Mouse (Mus musculus) right cerebral cortex, adult 2 months (tissue): ENCODE measurements around the gene Cfap74.

Experiments used
- DNase-seq, 2 experiments: peaks; one replicate each; pipeline ENCODE4 v3.0.0; 2021 to 2022; ENCODE audit warnings: low spot score in 2 of 2

Cfap74 gene

GRCm38 (mm10) chr4:155409058-155409776 is at the start of gene Cfap74:
TSS of gene Cfap74 (plus strand) at chr4:155409190.
- peak; percentile 90 to 91 for DNase-seq

GRCm38 (mm10) chr4:155359560-155360464 is 49.2 kb upstream of the Cfap74 start:
- no peak for DNase-seq

GRCm38 (mm10) chr4:155360856-155361255 is 48.1 kb upstream of the Cfap74 start:
- no peak for DNase-seq

- DNase-seq: peak; percentile 44 to 59
These were observed 47.6 kb upstream of the Cfap74 start, which contains the start of gene Prkcz for GRCm38 (mm10) chr4:155361303-155361791. TSS of gene Prkcz (minus strand) at chr4:155361361.

DNA sequence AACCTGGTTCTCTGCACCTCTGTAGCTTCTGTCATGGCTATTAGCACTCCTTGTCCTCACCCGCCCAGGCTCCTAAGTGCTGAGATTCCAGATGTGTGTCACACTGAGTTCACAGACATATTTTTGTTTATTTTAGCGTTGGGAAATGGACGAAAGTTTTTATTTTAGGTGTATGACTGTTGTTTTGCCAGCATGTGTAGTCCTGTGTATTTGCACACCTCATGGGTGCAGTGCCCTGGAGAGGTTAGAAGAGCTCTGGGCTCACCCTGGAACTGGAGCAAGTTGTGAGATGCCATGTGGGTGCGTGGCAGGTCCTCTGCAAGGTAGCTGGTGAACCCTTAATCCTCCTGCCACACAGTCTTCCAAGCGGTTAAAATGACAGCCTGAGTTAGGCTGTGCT is 46.5 kb upstream of the Cfap74 start:
- DNase-seq: no peak

- no peak for DNase-seq
These were observed 42.2 kb upstream of the Cfap74 start for GRCm38 (mm10) chr4:155366784-155367183.

- no peak for DNase-seq
These were observed 41.3 kb upstream of the Cfap74 start for GRCm38 (mm10) chr4:155367739-155368138.

DNA sequence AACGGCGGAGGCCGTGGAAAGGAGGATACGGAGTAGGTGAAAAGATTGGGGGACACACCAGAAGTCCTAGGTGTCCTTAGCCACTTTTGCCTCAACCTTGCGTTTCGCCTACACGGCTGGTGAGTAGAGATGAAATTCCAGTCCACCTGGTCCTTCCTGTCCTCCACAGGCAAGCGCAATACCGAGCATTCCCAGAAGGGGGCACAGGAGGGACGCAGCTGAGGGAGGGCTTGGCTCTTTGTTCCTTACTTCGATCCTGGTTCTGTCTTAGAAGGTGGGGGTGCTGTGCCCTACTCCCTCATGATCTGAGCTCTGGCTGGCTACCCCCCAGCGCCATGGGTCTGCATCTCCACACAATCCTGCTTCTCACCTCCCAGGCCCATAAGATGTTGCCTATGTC is 40.3 kb upstream of the Cfap74 start:
- DNase-seq: peak; percentile 84 to 93

GRCm38 (mm10) chr4:155370737-155371715 is 38.0 kb upstream of the Cfap74 start:
- no peak for DNase-seq

DNA sequence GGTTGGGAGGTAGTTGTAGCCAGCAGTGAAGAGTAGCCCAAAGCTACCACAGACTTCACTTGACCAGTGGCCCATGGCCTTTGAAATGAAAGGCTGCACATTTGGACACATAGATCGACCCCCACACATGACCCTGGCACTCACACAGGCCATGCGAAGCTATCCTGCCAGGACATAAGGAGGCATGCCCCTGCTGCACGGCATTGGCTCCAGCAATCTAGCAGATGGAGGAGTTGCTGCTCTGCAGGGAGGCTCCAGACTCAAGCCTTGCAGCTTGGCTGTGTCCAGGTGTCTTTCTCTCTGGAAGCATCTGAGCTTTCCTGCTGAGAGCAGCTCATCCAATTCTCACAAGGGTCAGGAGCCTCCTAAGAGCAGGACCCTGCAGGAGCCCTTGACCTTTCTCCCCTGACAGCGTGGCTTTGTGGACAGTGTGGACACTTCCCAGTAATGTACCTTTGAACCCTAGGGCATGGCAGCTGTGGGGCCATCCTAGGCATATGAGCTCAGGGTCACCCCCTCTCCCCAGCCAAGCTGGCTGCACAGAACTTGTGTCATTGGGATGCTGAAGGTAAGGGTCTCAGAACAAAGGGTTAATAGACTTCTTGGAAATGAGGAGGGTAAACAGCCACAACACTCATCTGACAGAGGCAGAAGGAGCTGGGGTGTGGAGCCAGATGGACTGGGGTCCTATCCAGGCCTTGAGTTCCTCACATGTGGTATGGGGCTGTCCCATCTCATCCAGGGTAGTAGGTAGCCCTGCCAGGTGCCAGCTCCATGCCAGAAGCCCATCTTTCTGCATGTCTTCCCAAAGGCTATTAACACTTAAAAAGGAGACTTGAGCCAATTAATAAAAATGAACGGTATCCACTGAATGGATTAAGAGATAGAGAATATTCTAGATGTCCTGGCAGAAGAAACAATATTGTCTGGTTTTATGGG is 36.9 kb upstream of the Cfap74 start:
- no peak for DNase-seq

- peak; percentile 21 to 30 for DNase-seq
These were observed 27.0 kb upstream of the Cfap74 start for GRCm38 (mm10) chr4:155381974-155382373.

DNA sequence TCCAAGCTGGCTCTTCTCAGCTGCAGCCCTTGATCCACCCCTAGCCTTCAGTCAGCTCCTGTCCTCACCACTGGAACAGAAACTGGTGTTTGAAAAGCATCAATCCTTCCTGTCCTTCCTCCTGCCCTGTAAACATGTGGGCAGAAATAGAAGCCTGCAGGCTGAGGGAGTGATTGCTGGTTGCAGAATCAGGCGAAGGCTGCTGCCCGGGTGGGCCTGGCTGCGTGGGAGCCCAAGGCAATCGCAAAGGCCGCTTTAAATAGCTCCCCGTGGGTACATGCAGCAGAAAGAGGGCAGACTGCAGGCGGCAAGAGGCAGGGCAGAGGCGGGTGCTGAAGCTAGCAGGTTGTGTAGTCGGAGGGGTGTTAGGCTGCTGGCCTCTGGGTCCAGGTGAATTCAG is 26.2 kb upstream of the Cfap74 start:
- peak; percentile 73 to 77 for DNase-seq

DNA sequence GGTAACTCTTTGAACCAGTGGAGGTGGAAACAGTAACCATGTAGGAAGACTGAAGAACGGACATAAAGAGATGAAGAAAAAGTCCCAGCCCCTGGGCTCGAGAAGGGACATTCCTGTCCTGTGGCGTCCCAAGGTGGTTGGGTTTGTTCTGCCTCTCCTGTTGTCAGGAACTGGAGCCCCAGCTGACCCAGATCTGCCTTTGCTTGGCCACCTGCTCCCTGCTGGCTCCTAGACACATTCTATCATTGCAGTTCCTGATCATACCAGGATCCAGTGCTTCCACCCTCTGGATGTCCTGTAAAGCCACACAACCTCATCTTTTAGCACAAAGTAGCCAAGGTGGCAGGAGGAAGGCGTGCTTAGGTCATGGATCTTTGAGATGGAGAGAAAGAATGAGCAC is 25.7 kb upstream of the Cfap74 start:
- no peak for DNase-seq

- DNase-seq: no peak
These were observed 21.8 kb upstream of the Cfap74 start for GRCm38 (mm10) chr4:155387166-155387565.

GRCm38 (mm10) chr4:155395471-155395870 is 13.5 kb upstream of the Cfap74 start:
- DNase-seq: peak; percentile 70 to 71

DNA sequence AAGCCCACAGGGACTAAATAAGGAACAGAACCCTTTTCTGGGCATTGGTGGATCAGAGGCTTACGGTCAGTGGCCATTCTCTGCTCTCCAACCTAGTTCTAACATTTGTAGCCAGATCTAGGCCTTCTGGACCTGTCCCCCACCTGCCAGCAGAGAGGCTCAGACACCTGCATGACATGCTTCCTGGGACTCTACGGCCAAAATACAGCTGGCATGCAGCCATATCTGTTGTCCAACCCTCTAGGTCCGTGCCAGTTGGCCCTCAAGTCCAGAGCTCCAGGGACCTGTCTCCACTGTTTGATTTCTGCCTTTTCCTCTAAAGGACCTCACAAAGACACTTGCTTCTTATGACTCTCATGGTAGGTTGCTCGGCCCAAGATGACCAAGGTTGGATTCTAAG is 12.2 kb upstream of the Cfap74 start:
- DNase-seq: no peak

DNA sequence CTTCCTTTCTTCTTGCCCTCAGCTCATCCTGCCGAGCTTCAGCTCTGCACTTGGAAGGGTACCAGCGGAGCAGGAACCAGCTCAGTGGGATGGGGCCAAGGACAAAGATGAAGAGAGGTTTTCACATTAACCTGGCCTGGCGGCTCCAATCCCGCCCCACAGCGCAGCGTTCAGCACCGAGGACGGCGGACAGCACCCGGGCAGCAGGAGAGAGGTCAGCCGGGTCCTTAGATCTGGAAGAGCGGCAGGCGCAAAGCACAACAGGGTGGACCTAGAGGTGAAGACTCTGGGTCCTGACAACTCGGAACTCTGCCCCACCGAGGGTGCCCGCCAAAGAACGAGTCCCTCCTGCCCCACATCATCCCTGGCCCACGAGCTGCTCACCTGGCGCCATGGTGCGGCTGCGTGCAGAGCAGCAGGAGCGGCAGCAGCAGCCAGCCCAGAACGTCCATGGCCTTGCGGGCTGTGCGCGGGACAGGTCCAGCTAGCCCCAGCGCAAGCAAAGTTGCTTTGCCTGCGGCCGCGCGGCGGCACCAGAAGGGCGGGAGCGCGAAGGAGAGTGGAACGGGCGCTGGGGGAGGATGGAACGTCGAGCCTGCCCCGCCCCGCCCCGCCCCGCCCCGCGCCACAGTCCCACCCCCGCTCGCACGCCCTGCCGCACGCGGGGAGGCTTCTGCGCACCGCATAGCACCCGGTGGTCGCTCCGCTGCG is 11.3 kb upstream of the Cfap74 start, which contains the start of gene Gabrd:
TSS of gene Gabrd (minus strand) at position 602 of the 711 bp plus-strand sequence.
- DNase-seq: peak; percentile 56 to 58

GRCm38 (mm10) chr4:155398222-155398540 is 10.8 kb upstream of the Cfap74 start:
- no peak for DNase-seq

GRCm38 (mm10) chr4:155401121-155401520 is 7.9 kb upstream of the Cfap74 start:
- no peak for DNase-seq

DNA sequence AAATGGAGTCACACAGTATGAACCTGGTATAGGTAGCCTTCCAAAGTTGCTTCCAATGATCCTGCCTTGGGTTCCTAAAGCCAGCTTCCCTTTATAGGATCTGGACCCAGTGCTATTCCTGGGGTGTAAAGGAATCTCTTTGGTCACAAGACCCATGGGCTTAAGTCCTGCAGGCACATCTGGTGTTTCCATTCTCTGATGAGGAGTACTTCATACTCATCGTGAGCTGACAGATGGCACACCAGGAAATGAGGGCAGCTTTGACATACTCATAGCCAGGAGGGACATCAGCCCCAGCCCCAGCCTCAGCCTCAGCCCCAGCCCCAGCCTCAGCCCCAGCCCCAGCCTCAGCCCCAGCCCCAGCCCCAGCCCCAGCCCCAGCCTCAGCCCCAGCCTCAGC is 6.5 kb upstream of the Cfap74 start:
- no peak for DNase-seq
